Mouse (Mus musculus) fat pad, adult 2 months (tissue): ENCODE measurements around the gene Vwa3b.

Source experiments
- DNase-seq: peaks from one replicate; pipeline ENCODE4 v3.0.0-alpha.2; 2011; ENCODE audit warnings: low read depth, low spot score; ENCODE audit errors: extremely low read depth

The Vwa3b gene

DNA sequence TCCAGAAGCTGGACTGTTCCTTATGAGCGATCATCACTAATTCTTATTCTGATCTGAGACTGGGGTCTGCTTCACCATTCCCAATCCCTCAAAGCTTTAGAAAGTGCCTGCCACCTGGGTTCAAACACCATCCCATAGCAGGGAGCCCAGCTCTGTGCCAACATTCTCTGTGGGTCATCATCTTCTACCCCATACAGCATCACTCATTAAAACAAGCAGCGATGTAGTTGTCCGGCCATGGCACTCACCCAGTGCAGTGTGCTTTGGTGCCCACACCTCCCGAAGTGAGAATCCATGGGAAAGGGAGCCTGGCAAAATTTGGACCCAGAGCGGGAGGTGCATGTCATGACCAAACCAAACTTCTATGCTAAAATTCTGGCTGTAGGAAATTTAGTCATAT, 193.2 kb downstream of the Vwa3b start:
- DNase-seq, result no peak

- no peak for DNase-seq
Measured at GRCm38 (mm10) chr1:37220134-37220907, 193.9 kb downstream of the Vwa3b start.

- DNase-seq, result no peak
Measured at GRCm38 (mm10) chr1:37222002-37222401, 195.6 kb downstream of the Vwa3b start.

- DNase-seq, result no peak
Measured at GRCm38 (mm10) chr1:37230404-37230803, 204.0 kb downstream of the Vwa3b start.

- DNase-seq, result no peak
Measured at GRCm38 (mm10) chr1:37231295-37231701, 204.9 kb downstream of the Vwa3b start.
